Mouse (Mus musculus) thymus, adult 2 months (tissue): ENCODE data around the gene Aldh5a1.

Experiments
- CTCF ChIP-seq: fragments of 200-500 bp; IDR thresholded peaks from 2 replicates; pipeline ENCODE4 v1.5.1; 2012; ENCODE audit warnings: mild to moderate bottlenecking, control low read depth, low read length, moderate library complexity, borderline replicate concordance; ENCODE audit not compliant: control insufficient read depth, poor library complexity, insufficient read depth; ENCODE audit errors: extremely low read depth
- POLR2A ChIP-seq: fragments of 200-500 bp; IDR thresholded peaks from 2 replicates; pipeline ENCODE4 v1.6.1; 2012; ENCODE audit warnings: mild to moderate bottlenecking, low read length, control low read depth, moderate library complexity; ENCODE audit not compliant: control insufficient read depth, poor library complexity, insufficient read depth; ENCODE audit errors: extremely low read depth

- TF ChIP-seq POLR2A: no peak
- no peak for TF ChIP-seq CTCF
These were observed 28.3 kb downstream of the Aldh5a1 start for GRCm38 (mm10) chr13:24909112-24909511.
